Mouse (Mus musculus) liver, adult 2 months (tissue): ENCODE measurements around the gene Plcl2.

Experiments
- CTCF ChIP-seq: fragments of 200-500 bp; IDR thresholded peaks from 2 replicates; pipeline ENCODE4 v1.5.1; 2011; ENCODE audit warnings: low read depth, low read length, control low read depth
- POLR2A ChIP-seq: fragments of 200-500 bp; IDR thresholded peaks from 2 replicates; pipeline ENCODE4 v1.6.1; 2011; ENCODE audit warnings: low read length, control low read depth; ENCODE audit not compliant: insufficient read depth; ENCODE audit errors: extremely low read depth

DNA sequence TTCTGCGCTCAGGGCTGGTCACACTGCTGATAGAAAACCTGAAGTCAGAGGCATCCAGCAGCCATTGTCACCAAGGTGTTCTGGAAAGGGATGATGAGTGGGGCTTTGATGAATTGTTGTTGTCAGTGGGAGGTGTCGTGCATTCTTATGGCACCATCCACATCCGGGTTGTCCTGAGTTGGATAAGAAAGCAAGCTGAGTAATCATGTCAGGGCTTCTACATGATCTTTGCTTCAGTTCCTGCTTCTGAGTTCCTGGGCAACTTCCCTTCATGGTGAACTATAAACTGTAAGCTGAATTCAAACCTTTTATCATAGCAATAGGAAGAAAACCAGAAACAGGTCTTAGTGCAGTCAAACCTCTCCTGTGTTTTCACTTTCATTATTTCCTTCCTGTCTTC lies 78.7 kb downstream of the Plcl2 start:
- TF ChIP-seq CTCF: no peak
- TF ChIP-seq POLR2A: no peak
